Mouse (Mus musculus): ENCODE data around the gene Cemip. TPM values are rescaled to one million over a fixed set of nuclear protein-coding genes. Genes with fewer than 3 reads are reported as not detected.
A peak's percentile ranks its signal among the peaks of the same experiment; 100 is the strongest.

Cemip gene
- total and polyA plus RNA-seq, 2 experiments from 2014 or later, result 0.37 to 2.9 TPM

DNA sequence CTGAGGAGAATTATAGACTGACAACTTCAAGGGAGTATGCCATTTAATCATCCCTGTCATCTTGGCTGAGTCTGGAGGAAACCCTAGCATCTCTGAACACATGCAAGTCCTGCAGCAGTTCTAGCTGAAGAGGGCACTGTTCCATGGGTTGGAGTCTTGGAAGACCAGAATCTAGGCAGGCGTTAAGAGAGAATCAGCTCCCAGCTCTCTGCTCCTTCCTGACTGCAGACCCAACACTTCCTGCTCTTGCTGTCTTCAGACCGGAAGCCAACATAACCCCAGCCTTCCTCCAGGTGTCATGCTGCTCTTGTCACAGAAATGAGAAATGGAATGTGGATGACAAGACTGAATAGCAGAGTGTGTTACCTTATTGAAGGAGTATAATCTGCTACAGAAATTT is 29.1 kb upstream of the Cemip start:
- Histone ChIP-seq H3K27me3 (ENCODE audit: control insufficient read depth, insufficient read depth, low read length) (no peaks in the 10 kb centered on the region), H3K4me1 (ENCODE audit: control insufficient read depth, insufficient read depth) (peaks cover 46% of the 10 kb centered on the region), H3K4me3 (ENCODE audit: low read depth, low read length) (no peak overlapping the region), H3K27ac (ENCODE audit: low read depth) (no peak overlapping the region), H3K9ac (replicated peaks; ENCODE audit: low read depth, low read length) (no peak overlapping the region), H3K36me3 (replicated peaks; ENCODE audit: control insufficient read depth, insufficient read depth, low read length) (peaks cover 20% of the 10 kb centered on the region), H3K9me3 (replicated peaks; ENCODE audit: control insufficient read depth, low read length) (no peaks in the 10 kb centered on the region), H3K4me2 (ENCODE audit: low read depth, low read length) (no peak overlapping the region)
- no peak for DNase-seq (ENCODE audit: low spot score)
- TF ChIP-seq EP300 (IDR thresholded peaks at IDR 0.05; ENCODE audit: low read depth) (no peak), CTCF (IDR thresholded peaks at IDR 0.05; ENCODE audit: low read depth) (peak; percentile 30)
- 21% methylated on average over 2 of the region's 2 CpGs for WGBS
- ATAC-seq (ENCODE audit: insufficient read depth, low read depth), result no peak

DNA sequence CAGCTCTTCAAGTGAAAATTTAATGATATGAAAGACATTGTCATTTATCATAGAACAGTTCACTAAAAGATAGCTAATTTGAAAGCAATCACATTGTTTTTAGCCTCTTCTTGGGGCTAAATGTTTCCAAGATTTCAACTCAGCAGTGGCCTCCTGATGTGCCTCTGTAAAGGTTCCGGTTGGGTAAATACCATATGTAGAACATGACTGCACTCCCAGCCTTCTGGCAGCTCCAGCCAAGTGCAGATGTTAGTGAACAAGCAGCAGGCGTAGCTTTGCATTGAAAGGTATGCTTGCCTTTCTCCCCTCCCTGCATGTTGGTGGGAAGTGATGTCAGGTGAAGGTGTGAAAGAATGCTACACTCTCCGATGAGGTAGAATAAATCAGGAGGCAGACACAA is 28.5 kb upstream of the Cemip start:
- Histone ChIP-seq H3K9me3 (replicated peaks; ENCODE audit: control insufficient read depth, low read length) (no peaks in the 10 kb centered on the region), H3K9ac (replicated peaks; ENCODE audit: low read depth, low read length) (no peak overlapping the region), H3K4me1 (ENCODE audit: control insufficient read depth, insufficient read depth) (peaks cover 40% of the 10 kb centered on the region), H3K4me2 (ENCODE audit: low read depth, low read length) (no peak overlapping the region), H3K27ac (ENCODE audit: low read depth) (no peak overlapping the region; the same call in 1 of the 2 replicates), H3K4me3 (ENCODE audit: low read depth, low read length) (no peak overlapping the region), H3K27me3 (ENCODE audit: control insufficient read depth, insufficient read depth, low read length) (no peaks in the 10 kb centered on the region), H3K36me3 (replicated peaks; ENCODE audit: control insufficient read depth, insufficient read depth, low read length) (peaks cover 26% of the 10 kb centered on the region)
- ATAC-seq (ENCODE audit: insufficient read depth, low read depth) (no peak), DNase-seq (ENCODE audit: low spot score) (no peak)
- WGBS, result 52% methylated on average over 3 of the region's 3 CpGs
- no peak for TF ChIP-seq CTCF (IDR thresholded peaks at IDR 0.05; ENCODE audit: low read depth)
- TF ChIP-seq EP300 (IDR thresholded peaks at IDR 0.05; ENCODE audit: low read depth), result no peak

DNA sequence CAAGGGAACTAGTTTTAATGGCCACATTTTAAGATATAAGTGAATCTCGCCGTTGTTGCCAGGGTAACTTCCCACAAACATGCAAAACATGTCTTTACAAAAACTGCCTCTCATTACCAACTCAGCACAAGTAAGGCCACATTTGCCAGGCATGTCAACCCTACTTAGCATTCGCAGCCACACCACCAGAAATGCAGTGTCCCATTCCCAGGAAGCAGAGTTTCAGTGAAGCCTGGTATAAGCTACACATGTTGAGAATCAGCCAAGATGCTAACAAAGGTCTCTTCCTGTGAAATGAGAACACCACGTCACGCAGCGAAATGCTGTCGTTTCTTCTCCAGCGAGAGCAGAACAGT is 26.7 kb upstream of the Cemip start:
- Histone ChIP-seq H3K36me3 (replicated peaks; ENCODE audit: control insufficient read depth, insufficient read depth, low read length) (peaks cover 37% of the 10 kb centered on the region), H3K4me1 (ENCODE audit: control insufficient read depth, insufficient read depth) (peaks cover 22% of the 10 kb centered on the region), H3K4me3 (ENCODE audit: low read depth, low read length) (no peak overlapping the region), H3K4me2 (ENCODE audit: low read depth, low read length) (no peak overlapping the region), H3K9me3 (replicated peaks; ENCODE audit: control insufficient read depth, low read length) (no peaks in the 10 kb centered on the region), H3K9ac (replicated peaks; ENCODE audit: low read depth, low read length) (no peak overlapping the region), H3K27ac (ENCODE audit: low read depth) (no peak overlapping the region), H3K27me3 (ENCODE audit: control insufficient read depth, insufficient read depth, low read length) (no peaks in the 10 kb centered on the region)
- ATAC-seq (ENCODE audit: insufficient read depth, low read depth), result no peak
- 79% methylated on average over 8 of the region's 8 CpGs for WGBS
- TF ChIP-seq EP300 (IDR thresholded peaks at IDR 0.05; ENCODE audit: low read depth) (no peak), CTCF (IDR thresholded peaks at IDR 0.05; ENCODE audit: low read depth) (no peak)
- DNase-seq (ENCODE audit: low spot score), result no peak

- no peak overlapping the region for H3K4me2 ChIP-seq (ENCODE audit: low read depth, low read length)
- no peak overlapping the region for H3K27ac ChIP-seq (ENCODE audit: low read depth)
- no peak overlapping the region for H3K9ac ChIP-seq (replicated peaks; ENCODE audit: low read depth, low read length)
- 50% methylated on average over 6 of the region's 6 CpGs for WGBS
- no peaks in the 10 kb centered on the region for H3K27me3 ChIP-seq (ENCODE audit: control insufficient read depth, insufficient read depth, low read length)
- H3K36me3 ChIP-seq (replicated peaks; ENCODE audit: control insufficient read depth, insufficient read depth, low read length), result peaks cover 37% of the 10 kb centered on the region
- DNase-seq (ENCODE audit: low spot score) (no peak), ATAC-seq (ENCODE audit: insufficient read depth, low read depth) (no peak)
- H3K4me3 ChIP-seq (ENCODE audit: low read depth, low read length), result no peak overlapping the region
- TF ChIP-seq EP300 (IDR thresholded peaks at IDR 0.05; ENCODE audit: low read depth) (no peak), CTCF (IDR thresholded peaks at IDR 0.05; ENCODE audit: low read depth) (no peak)
- no peaks in the 10 kb centered on the region for H3K9me3 ChIP-seq (replicated peaks; ENCODE audit: control insufficient read depth, low read length)
- H3K4me1 ChIP-seq (ENCODE audit: control insufficient read depth, insufficient read depth), result peaks cover 17% of the 10 kb centered on the region
Observed at GRCm38 (mm10) chr7:84112351-84113034, 26.2 kb upstream of the Cemip start.

DNA sequence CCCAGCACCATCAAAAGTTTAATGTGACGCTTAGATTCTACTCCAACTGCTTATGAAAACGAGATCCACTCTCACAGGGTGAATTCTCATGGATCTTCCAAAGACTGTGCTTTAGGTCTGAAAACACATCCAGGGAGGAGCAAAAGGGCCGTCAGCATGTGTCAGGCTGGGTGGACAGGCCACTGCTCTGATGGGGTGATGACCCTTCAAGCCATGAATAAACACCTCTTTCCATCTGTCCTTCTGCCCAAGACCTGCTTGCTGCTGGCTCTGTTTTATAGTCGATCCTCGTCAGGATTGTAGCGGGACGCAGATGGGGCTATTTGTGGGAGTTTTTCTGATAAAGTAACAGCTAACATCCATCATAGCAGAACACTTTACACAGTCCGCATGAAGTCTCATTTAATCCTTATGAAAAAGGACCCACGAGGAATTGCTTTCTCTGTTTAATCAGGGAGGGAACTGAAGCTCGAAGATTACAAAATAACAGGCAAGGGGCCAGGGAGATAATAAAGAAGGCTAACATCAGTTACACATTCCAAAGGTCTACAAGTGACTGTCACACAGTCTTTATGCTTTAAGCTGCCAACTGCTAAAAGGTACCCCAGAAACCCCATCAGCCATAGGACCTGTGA is 25.5 kb upstream of the Cemip start:
- no peak for DNase-seq (ENCODE audit: low spot score)
- Histone ChIP-seq H3K9me3 (replicated peaks; ENCODE audit: control insufficient read depth, low read length) (no peaks in the 10 kb centered on the region), H3K4me3 (ENCODE audit: low read depth, low read length) (no peak overlapping the region), H3K9ac (replicated peaks; ENCODE audit: low read depth, low read length) (0 out of 2 replicates have a peak overlapping the region, but pooled peaks have one; percentile 5), H3K4me1 (ENCODE audit: control insufficient read depth, insufficient read depth) (peaks cover 15% of the 10 kb centered on the region), H3K27me3 (ENCODE audit: control insufficient read depth, insufficient read depth, low read length) (no peaks in the 10 kb centered on the region), H3K36me3 (replicated peaks; ENCODE audit: control insufficient read depth, insufficient read depth, low read length) (peaks cover 37% of the 10 kb centered on the region), H3K27ac (ENCODE audit: low read depth) (0 out of 2 replicates have a peak overlapping the region, but pooled peaks have one; percentile 15), H3K4me2 (ENCODE audit: low read depth, low read length) (no peak overlapping the region)
- ATAC-seq (ENCODE audit: insufficient read depth, low read depth), result no peak
- WGBS, result 37% methylated on average over 10 of the region's 10 CpGs
- no peak for TF ChIP-seq EP300 (IDR thresholded peaks at IDR 0.05; ENCODE audit: low read depth)
- TF ChIP-seq CTCF (IDR thresholded peaks at IDR 0.05; ENCODE audit: low read depth), result no peak
